ENCODE assay signal across 7 mouse cellular contexts in the genomic region with DNA sequence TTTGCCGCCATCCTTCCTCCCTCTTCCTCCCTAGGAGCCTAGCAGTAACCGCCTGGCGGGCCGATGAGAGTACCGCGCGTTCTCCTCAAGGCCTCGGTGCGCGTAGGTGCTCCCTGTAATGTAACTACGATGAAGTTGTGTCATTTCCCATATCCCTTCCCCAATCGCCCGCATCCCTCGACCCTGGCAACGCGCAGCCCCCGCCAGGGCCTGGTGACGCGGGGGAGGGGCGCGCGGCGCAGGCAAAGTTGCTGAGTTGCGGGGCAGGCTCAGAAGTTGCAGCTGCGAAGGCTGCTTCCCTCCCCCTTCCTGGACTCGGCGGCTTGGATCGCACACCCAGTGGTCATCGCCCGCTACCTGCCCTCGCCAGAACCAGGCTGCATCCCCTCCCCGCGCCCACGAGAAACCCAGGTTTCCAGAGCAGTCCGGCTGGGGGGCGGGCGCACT. TPM values are rescaled to one million over a fixed set of nuclear protein-coding genes. Genes with fewer than 3 reads are reported as not detected.
DNase-seq lines count a peak whose midpoint lies in the region; ATAC-seq lines count a peak whose summit lies in the region.

A gene (plus strand): TSS at position 254 of the 447 bp plus-strand sequence.

- H3K9ac ChIP-seq in intestine, embryonic 16.5 days (ENCODE audit: low read depth, low read length) = peak within 1 kb of the TSS; percentile 80

- H3K27ac ChIP-seq in embryonic facial prominence, embryonic 10.5 days (replicated peaks) = peak within 1 kb of the TSS; percentile 76
- no peak within 1 kb of the TSS for H3K27ac ChIP-seq in intestine, embryonic 16.5 days (ENCODE audit: low read length)

- peak; percentile 62 for ATAC-seq in intestine, embryonic 16.5 days
- peak; percentile 48 for ATAC-seq in megakaryocyte-erythroid progenitor cell, adult 5-6 weeks (replicated peaks; ENCODE audit: low FRiP score, low TSS enrichment, poor library complexity, severe bottlenecking)

- no peaks in the 10 kb centered on the region for H3K9me3 ChIP-seq in embryonic facial prominence, embryonic 10.5 days
- no peaks in the 10 kb centered on the region for H3K9me3 ChIP-seq in intestine, embryonic 16.5 days (ENCODE audit: control insufficient read depth, low read length)

- H3K4me1 ChIP-seq in embryonic facial prominence, embryonic 10.5 days = peaks cover 27% of the 10 kb centered on the region
- H3K4me1 ChIP-seq in intestine, embryonic 16.5 days (ENCODE audit: control insufficient read depth, insufficient read depth, low read length) = peaks cover 18% of the 10 kb centered on the region

- H3K36me3 ChIP-seq in embryonic facial prominence, embryonic 10.5 days (replicated peaks) = no peaks in the 10 kb centered on the region
- H3K36me3 ChIP-seq in intestine, embryonic 16.5 days (ENCODE audit: control insufficient read depth, insufficient read depth, low read length) = no peaks in the 10 kb centered on the region

- peaks cover 54% of the 10 kb centered on the region for H3K27me3 ChIP-seq in embryonic facial prominence, embryonic 10.5 days (replicated peaks; ENCODE audit: low read depth, poor library complexity, severe bottlenecking)
- no peaks in the 10 kb centered on the region for H3K27me3 ChIP-seq in intestine, embryonic 16.5 days (replicated peaks; ENCODE audit: control insufficient read depth, insufficient read depth, low read length)

- H3K4me3 ChIP-seq in embryonic facial prominence, embryonic 10.5 days = peak within 1 kb of the TSS; percentile 79
- peak within 1 kb of the TSS; percentile 64 for H3K4me3 ChIP-seq in intestine, embryonic 16.5 days (ENCODE audit: low read length)

- DNase-seq in adrenal gland, adult (ENCODE audit: inconsistent age in 2 of 2, low spot score in 1 of 2) = peak; percentile 68 to 85
- DNase-seq in embryonic facial prominence, embryonic 10.5 days (ENCODE audit: low spot score) = peak; percentile 66
- DNase-seq in gastrocnemius, postnatal 4 days (ENCODE audit: low spot score in 2 of 2) = peak; percentile 41 to 56
- peak; percentile 39 to 45 for DNase-seq in left cerebral cortex, postnatal 36 days (ENCODE audit: low spot score in 2 of 2)
- DNase-seq in right cerebral cortex, postnatal 25 days = peak; percentile 52

- peak within 1 kb of the TSS; percentile 100 for H3K4me2 ChIP-seq in intestine, embryonic 16.5 days (ENCODE audit: low read depth, low read length)

- intact Hi-C loops in left cerebral cortex, postnatal 36 days (cut with DNase I) = no loop called here

- under 1% methylated on average over 37 of the region's 37 CpGs for WGBS in embryonic facial prominence, embryonic 10.5 days
- WGBS in intestine, embryonic 16.5 days = 0% methylated on average over 37 of the region's 37 CpGs

RNA-seq across cellular contexts. Expression of the gene that starts here (rescaled TPM):
- 6.0 and 6.4 TPM in 2 replicates for polyA plus RNA-seq in embryonic facial prominence, embryonic 10.5 days (2016; fragmentation: Nextera tagmentation; extraction: Ambion mirVana)
- 10 to 100 TPM; 51.0 to 53.6 TPM for total RNA-seq in gastrocnemius, postnatal 4 days (2021)
- 13.7 and 14.8 TPM in 2 replicates for polyA plus RNA-seq in intestine, embryonic 16.5 days (2015; fragmentation: Nextera tagmentation; extraction: Ambion mirVana)
- 10 to 100 TPM; 20.7 to 44.1 TPM for total RNA-seq in left cerebral cortex, postnatal 36 days (2021)
- 94.3 and 100 TPM in 2 replicates for total RNA-seq in megakaryocyte-erythroid progenitor cell, adult 5-6 weeks (2014; fragmentation: Nextera tagmentation)
- 25.3 and 43.6 TPM in 2 replicates for total RNA-seq in megakaryocyte-erythroid progenitor cell, adult 5-6 weeks (2017)
